Mouse (Mus musculus) cerebellum, adult 2 months (tissue): ENCODE data around the gene Sarnp. TPM values are rescaled to one million over a fixed set of nuclear protein-coding genes. Genes with fewer than 3 reads are reported as not detected.
A peak's percentile ranks its signal among the peaks of the same experiment; 100 is the strongest.

Source experiments
- DNase-seq, 2 experiments: peaks; one replicate each; pipeline ENCODE4 v3.0.0; 2021
- H3K27ac ChIP-seq: fragments of 200-500 bp; 2 replicates; pipeline ENCODE4 v1.5.1; 2012; ENCODE audit warnings: low read length, control low read depth, inconsistent platforms; ENCODE audit not compliant: insufficient read depth
- H3K27me3 ChIP-seq: fragments of 200-500 bp; 2 replicates; pipeline ENCODE4 v1.6.1; 2012; ENCODE audit warnings: inconsistent platforms, mild to moderate bottlenecking, low read length, moderate library complexity; ENCODE audit not compliant: control insufficient read depth, insufficient read depth
- H3K4me1 ChIP-seq: fragments of 200-500 bp; 2 replicates; pipeline ENCODE4 v1.6.1; 2011; ENCODE audit warnings: low read length; ENCODE audit not compliant: control insufficient read depth, insufficient read depth
- H3K4me3 ChIP-seq: fragments of 200-500 bp; replicated peaks from 2 replicates; pipeline ENCODE3; 2011; ENCODE audit warnings: mild to moderate bottlenecking, low read depth, low read length, control low read depth; ENCODE audit not compliant: insufficient read depth
- CTCF ChIP-seq: fragments of 200-500 bp; IDR thresholded peaks from 2 replicates; pipeline ENCODE4 v1.5.1; 2011; ENCODE audit warnings: low read depth, mild to moderate bottlenecking, control low read depth, low read length, moderate library complexity, borderline replicate concordance; ENCODE audit not compliant: insufficient read depth
- POLR2A ChIP-seq: fragments of 200-500 bp; IDR thresholded peaks from 2 replicates; pipeline ENCODE4 v1.6.1; 2011; ENCODE audit warnings: low read length, control low read depth, borderline replicate concordance; ENCODE audit not compliant: insufficient read depth
- WGBS: fragments of 180-500 bp; shearing (Covaris S2); methylation state at CpG from one replicate; pipeline ENCODE4 v1.1.7; 2018; 5-methylcytosine and 5-hydroxymethylcytosine counted together
- polyA plus RNA-seq: library from polyadenylated mRNA; depleted of rRNA; stranded (reverse); fragments of >200 nt; gene quantifications from 2 replicates; pipeline ENCODE4 v1.2.3, GENCODE M21; 2012

The Sarnp gene
- polyA plus RNA-seq, 1 experiment = 60.2 TPM

DNA sequence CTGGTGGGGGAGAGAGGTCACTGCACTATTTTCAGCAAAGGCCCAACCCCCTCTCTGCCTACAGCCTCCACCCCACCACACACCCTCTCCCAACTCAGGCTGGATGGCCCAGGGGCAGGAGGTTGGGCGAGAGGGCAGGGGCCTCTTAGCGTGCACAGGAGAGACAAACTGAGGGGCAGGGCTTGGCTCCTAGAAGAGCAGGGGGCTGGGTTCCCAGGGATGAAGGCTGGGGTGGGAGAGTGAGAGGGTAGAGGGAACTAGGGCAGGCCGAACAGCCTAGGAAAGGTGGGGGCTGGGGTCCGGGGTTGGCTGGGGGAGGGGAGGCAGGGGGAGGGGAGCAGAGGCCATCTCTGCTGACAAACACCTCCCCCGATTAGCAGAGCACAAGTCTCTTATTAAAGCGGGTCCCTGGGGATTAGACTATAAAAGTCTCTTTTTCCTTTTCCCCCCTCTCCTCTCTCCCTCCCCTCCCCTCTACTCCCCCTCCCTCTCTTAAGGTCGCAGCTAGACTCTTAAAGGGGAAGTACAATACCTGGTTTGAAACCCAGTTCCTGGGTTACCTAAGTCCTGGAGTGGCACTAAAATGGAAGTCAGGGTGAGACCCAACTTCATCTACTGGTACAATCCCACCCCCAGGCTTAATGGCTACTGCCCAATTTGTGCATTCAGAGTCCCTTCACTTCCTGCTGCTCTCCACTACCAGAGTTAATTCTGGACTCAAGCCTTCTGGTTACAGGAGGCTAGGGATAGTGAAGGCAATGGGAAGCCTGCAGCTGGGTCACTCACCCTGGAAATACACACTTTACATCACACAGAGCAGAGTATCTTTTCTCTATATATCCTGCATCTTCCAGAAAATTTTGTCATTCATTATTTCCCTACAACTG, 72.1 kb downstream of the Sarnp start:
- no peaks in the 10 kb centered on the region for H3K27me3 ChIP-seq
- no peak overlapping the region for H3K27ac ChIP-seq
- no peak overlapping the region for H3K4me3 ChIP-seq
- 0 out of 2 replicates have a peak, but pooled peaks cover 3% of the 10 kb centered on the region for H3K4me1 ChIP-seq
- DNase-seq = no peak
- TF ChIP-seq POLR2A (no peak), CTCF (no peak)
- WGBS = 6% methylated on average over 7 of the region's 7 CpGs

GRCm38 (mm10) chr10:128889846-128890245, 72.7 kb downstream of the Sarnp start:
- TF ChIP-seq POLR2A = no peak
- TF ChIP-seq CTCF = no peak
- WGBS = 65% methylated on average over 1 of the region's 2 CpGs
- Histone ChIP-seq H3K4me3 (no peak overlapping the region), H3K4me1 (0 out of 2 replicates have a peak, but pooled peaks cover 3% of the 10 kb centered on the region), H3K27ac (no peak overlapping the region), H3K27me3 (no peaks in the 10 kb centered on the region)
- no peak for DNase-seq

GRCm38 (mm10) chr10:128890383-128891295, 73.5 kb downstream of the Sarnp start:
- peak overlapping the region; percentile 41 for H3K4me3 ChIP-seq
- H3K27me3 ChIP-seq = no peaks in the 10 kb centered on the region
- no peak for DNase-seq
- WGBS = 3% methylated on average over 40 of the region's 40 CpGs
- no peak for TF ChIP-seq POLR2A
- no peak for TF ChIP-seq CTCF
- H3K4me1 ChIP-seq = 0 out of 2 replicates have a peak, but pooled peaks cover 3% of the 10 kb centered on the region
- no peak overlapping the region for H3K27ac ChIP-seq

DNA sequence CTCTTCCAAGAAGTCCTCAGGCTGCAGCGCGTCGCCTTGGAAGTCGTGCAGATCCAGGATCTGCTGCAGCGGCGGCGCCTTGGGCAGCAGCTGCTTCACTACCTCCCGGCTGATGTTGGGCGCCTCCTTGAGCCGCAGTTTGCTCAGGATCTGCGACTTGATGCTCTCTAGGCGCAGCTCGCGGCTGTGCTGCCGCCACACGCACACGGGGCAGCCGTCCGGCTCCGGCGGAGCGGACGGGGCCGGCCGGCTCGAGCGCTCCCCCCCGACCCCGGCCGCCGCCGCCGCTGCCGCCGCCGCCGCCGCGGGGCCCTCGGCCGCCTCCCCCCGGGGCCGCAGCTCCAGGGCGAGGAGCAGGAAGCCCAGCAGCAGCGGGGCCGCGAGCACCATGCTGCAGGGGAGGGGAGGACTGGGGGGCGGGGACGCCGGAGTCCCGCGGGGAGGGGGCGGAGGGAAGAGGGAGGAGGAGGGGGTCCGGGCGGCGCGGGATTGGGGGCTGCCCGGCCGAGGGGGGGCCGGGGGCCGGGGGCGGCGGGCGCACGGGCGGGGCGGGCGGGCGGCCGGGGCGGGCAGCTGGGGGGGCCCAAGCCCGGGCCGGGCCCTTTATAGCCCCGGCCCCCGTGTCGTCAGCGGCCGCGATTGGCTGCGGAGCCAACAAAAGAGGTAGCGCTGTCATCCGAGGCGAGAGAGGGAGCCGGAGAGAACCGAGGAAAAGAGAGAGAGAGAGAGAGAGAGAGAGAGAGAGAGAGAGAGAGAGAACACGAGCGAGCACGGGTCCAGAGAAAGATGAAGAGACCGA, 74.4 kb downstream of the Sarnp start, which contains the start of gene Gdf11:
Gene Gdf11, minus strand, starts transcription at position 423 of the 799 bp plus-strand sequence.
- no peak for DNase-seq
- WGBS = 1% methylated on average over 61 of the region's 89 CpGs
- H3K4me1 ChIP-seq = 0 out of 2 replicates have a peak, but pooled peaks cover 3% of the 10 kb centered on the region
- peak within 1 kb of the TSS; percentile 66 for H3K4me3 ChIP-seq
- H3K27me3 ChIP-seq = no peaks in the 10 kb centered on the region
- no peak within 1 kb of the TSS for H3K27ac ChIP-seq
- TF ChIP-seq POLR2A = no peak

DNA sequence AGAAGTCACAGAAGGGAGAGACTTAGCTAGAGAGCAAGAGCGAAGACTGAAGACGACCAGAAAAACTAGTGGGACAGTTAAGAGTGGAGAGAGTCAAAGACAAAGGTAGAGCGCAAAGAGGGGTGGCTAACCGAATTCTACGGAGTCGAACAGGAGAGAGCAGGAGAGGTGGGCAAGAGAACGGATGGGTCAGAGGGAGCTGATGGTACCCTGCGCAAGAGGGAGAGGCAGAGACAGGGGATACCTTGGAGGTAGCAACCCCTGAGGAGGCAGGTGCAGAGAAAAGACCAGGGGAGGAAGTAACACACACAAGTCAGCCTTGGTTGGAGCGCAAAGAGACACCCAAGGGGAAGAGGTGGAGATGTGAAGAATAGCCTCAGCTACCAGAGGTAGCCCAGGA, 75.1 kb downstream of the Sarnp start:
- H3K27ac ChIP-seq = no peak overlapping the region
- peak overlapping the region; percentile 66 for H3K4me3 ChIP-seq
- TF ChIP-seq CTCF (no peak), POLR2A (no peak)
- 7% methylated on average over 9 of the region's 9 CpGs for WGBS
- no peak for DNase-seq
- H3K4me1 ChIP-seq = 0 out of 2 replicates have a peak, but pooled peaks cover 3% of the 10 kb centered on the region
- no peaks in the 10 kb centered on the region for H3K27me3 ChIP-seq

- no peak overlapping the region for H3K27ac ChIP-seq
- peak; percentile 54; the same call in 1 of the 2 replicates for TF ChIP-seq CTCF
- no peak for TF ChIP-seq POLR2A
- 0% methylated on average over 9 of the region's 9 CpGs for WGBS
These were observed 78.3 kb downstream of the Sarnp start for GRCm38 (mm10) chr10:128895437-128895836.

DNA sequence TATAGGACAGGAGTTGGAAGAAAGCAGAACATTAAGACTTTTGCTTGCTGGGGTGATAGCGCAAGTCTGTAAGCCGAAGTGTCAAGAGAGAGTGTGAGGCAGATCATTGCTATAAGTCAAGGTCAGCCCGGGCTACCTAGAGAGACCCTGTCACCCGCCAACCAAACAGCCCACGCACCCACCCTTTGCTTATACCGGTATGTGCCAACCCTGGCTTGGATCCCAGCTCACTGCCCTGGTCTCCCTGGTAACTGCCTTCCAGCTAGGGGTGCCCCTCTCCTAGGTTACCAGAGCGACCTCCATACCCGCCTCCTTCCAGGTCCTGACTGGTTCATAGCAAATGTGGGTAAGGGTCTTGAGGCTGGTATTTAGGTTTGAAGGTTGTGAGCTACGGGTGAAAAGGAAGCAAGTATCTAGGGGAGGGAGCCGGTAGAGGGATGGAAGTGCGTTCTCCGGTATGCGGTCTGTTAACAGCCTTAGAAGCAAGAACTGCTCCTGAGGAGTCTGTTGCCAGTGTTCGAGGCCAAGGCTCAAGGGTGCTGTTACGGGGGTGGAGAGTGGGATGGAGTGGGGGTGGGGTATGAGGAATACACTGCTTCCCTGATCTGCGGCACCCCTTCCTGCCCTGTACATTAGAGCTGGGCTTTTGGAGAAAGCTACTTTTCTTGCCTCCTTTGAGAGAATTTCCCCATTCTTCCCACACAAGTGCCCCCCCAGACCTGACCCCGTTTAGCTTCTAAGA, 79.0 kb downstream of the Sarnp start:
- H3K4me3 ChIP-seq = no peak overlapping the region
- 0 out of 2 replicates have a peak, but pooled peaks cover 3% of the 10 kb centered on the region for H3K4me1 ChIP-seq
- 16% methylated on average over 17 of the region's 17 CpGs for WGBS
- peak in 1 of 2 experiments; percentile 44 for DNase-seq
- no peak overlapping the region for H3K27ac ChIP-seq
- TF ChIP-seq CTCF (no peak), POLR2A (no peak)
- no peaks in the 10 kb centered on the region for H3K27me3 ChIP-seq

More at GRCm38 (mm10) chr10:128895437-128895836, 78.3 kb downstream of the Sarnp start:
- Histone ChIP-seq H3K4me1 (0 out of 2 replicates have a peak, but pooled peaks cover 3% of the 10 kb centered on the region), H3K4me3 (no peak overlapping the region), H3K27me3 (no peaks in the 10 kb centered on the region)
- DNase-seq = peak; percentile 64 to 76
